Mouse (Mus musculus) intestine, embryonic 14.5 days (tissue): ENCODE results near the gene Zdhhc15. TPM values are rescaled to one million over a fixed set of nuclear protein-coding genes. Genes with fewer than 3 reads are reported as not detected.
"Not testable (repeated sequence)": the region's sequence is repeated elsewhere in the genome, so short reads cannot be mapped to it uniquely, and the experiment has no call there.

Experiments used
- ATAC-seq: fragments of 200-750 bp; cut with Nextera tagmentation; replicated peaks from 2 replicates; pipeline ENCODE4 v1.8.0; 2017; ENCODE audit warnings: low read depth, moderate number of reproducible peaks, moderate TSS enrichment, moderate library complexity; ENCODE audit not compliant: low FRiP score, low TSS enrichment
- DNase-seq: peaks from one replicate; pipeline ENCODE4 v3.0.0-alpha.2; 2018; ENCODE audit warnings: low spot score
- H3K27ac ChIP-seq: fragments of 300-500 bp; sonication (generic); 2 replicates; pipeline ENCODE4 v1.5.1; 2014; ENCODE audit warnings: low read depth, mild to moderate bottlenecking, control low read depth
- H3K27me3 ChIP-seq: fragments of 300-500 bp; sonication (generic); replicated peaks from 2 replicates; pipeline ENCODE4 v1.6.1; 2014; ENCODE audit warnings: low read length, control low read depth; ENCODE audit not compliant: control insufficient read depth, insufficient read depth
- H3K36me3 ChIP-seq: fragments of 300-500 bp; sonication (generic); 2 replicates; pipeline ENCODE4 v1.6.1; 2014; ENCODE audit warnings: low read length, control low read depth; ENCODE audit not compliant: control insufficient read depth, insufficient read depth
- H3K4me1 ChIP-seq: fragments of 300-500 bp; sonication (generic); replicated peaks from 2 replicates; pipeline ENCODE4 v1.6.1; 2014; ENCODE audit warnings: low read length, control low read depth, mixed read lengths; ENCODE audit not compliant: control insufficient read depth, insufficient read depth
- H3K4me2 ChIP-seq: fragments of 300-500 bp; sonication (generic); 2 replicates; pipeline ENCODE4 v1.6.1; 2014; ENCODE audit warnings: low read length
- H3K4me3 ChIP-seq: fragments of 300-500 bp; sonication (generic); 2 replicates; pipeline ENCODE4 v1.5.1; 2014; ENCODE audit warnings: low read depth, low read length, control low read depth, mixed read lengths
- H3K9ac ChIP-seq: fragments of 300-500 bp; sonication (generic); 2 replicates; pipeline ENCODE4 v1.6.1; 2014; ENCODE audit warnings: mild to moderate bottlenecking, low read length
- H3K9me3 ChIP-seq: fragments of 300-500 bp; sonication (generic); 2 replicates; pipeline ENCODE4 v1.6.1; 2016; ENCODE audit warnings: low read length, control low read depth; ENCODE audit not compliant: control insufficient read depth
- WGBS: fragments of 180-500 bp; shearing (Covaris S2); extraction: QIAGEN DNeasy Blood & Tissue Kit; methylation state at CpG from one replicate; pipeline ENCODE4 v1.1.7; 2014; 5-methylcytosine and 5-hydroxymethylcytosine counted together
- polyA plus RNA-seq: library from polyadenylated mRNA; unstranded; fragments of >200 nt; fragmentation: Nextera tagmentation; extraction: Ambion mirVana; gene quantifications from 2 replicates; pipeline ENCODE4 v1.2.1, GENCODE M21; 2014

Gene Zdhhc15
- polyA plus RNA-seq: 11.6 and 12.6 TPM in 2 replicates

DNA sequence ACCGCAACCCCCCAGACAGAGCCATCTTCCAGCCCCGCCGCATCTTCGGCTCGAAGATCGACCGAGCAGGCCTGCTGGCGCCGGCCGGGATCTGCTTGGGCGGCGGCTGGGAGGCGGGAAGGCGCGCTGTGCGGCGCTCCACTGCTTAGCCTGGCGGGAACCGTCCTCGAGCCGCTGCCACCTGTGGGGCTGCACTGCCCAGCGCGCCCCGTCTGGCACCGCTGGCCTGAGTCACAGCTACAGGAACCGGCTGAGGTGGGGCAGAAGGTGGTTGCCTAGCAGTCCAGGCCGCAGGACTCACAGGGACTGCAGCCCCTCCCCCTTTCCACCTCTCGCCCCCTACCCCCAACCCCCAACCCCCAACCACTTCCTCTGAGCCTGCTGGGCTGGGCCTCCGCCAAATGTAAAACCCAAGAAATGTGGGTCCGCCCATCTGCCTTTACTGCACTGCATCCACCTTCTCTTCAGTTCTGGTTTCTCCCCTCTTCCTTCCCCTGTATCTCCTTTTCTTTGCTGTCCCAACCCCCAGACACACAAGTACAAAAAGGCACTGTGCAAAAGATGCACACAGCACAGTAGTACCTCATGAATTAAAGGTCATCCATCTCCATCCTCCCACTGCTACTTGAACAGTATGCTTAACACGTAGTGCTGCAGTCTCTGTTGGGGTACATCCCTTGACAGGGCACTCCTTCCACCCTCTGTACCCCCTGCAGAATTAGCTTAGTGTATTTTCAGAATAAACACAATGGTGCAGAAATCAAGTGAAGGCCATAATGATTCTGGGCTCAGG is at the start of gene Zdhhc15:
Zdhhc15 (minus strand) TSS at position 308 of the 793 bp plus-strand sequence.
- peak; percentile 92 for ATAC-seq

DNA sequence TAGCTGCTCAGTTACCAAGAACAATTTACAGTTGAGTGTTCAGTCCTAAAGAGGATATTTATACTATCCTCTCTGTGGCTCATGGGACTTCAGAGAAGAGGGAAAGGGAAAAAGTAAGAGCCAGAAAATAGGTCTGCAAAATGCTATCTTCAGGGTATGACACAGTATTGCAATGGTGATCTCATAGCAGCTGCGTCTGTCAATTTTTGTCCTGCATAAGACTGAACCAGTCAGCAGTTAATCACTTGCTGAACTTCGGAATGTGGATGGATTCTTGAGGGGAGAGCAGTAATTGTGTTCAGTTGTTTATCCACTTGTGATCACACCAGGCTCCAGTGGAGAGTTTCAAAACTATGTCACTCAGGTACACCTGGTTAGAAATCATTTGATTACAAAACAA is 37.1 kb upstream of the Zdhhc15 start:
- ATAC-seq: no peak
- H3K4me3 ChIP-seq: no peak overlapping the region
- no peaks in the 10 kb centered on the region for H3K27me3 ChIP-seq
- H3K36me3 ChIP-seq: no peaks in the 10 kb centered on the region
- no peaks in the 10 kb centered on the region for H3K9me3 ChIP-seq
- H3K27ac ChIP-seq: no peak overlapping the region
- no peak overlapping the region for H3K9ac ChIP-seq
- no peak overlapping the region for H3K4me2 ChIP-seq
- WGBS: 80% methylated on average over 2 of the region's 2 CpGs
- DNase-seq: no peak
- no peaks in the 10 kb centered on the region for H3K4me1 ChIP-seq

More for the DNA sequence above, at the start of gene Zdhhc15:
- Histone ChIP-seq H3K4me2 (peak within 1 kb of the TSS; percentile 57), H3K9ac (peak within 1 kb of the TSS; percentile 55), H3K27ac (peak within 1 kb of the TSS; percentile 54; the same call in 1 of the 2 replicates), H3K27me3 (no peaks in the 10 kb centered on the region), H3K9me3 (no peaks in the 10 kb centered on the region), H3K4me3 (peak within 1 kb of the TSS; percentile 49), H3K4me1 (no peaks in the 10 kb centered on the region), H3K36me3 (no peaks in the 10 kb centered on the region)
- 8% methylated on average over 28 of the region's 31 CpGs for WGBS
- no peak for DNase-seq

DNA sequence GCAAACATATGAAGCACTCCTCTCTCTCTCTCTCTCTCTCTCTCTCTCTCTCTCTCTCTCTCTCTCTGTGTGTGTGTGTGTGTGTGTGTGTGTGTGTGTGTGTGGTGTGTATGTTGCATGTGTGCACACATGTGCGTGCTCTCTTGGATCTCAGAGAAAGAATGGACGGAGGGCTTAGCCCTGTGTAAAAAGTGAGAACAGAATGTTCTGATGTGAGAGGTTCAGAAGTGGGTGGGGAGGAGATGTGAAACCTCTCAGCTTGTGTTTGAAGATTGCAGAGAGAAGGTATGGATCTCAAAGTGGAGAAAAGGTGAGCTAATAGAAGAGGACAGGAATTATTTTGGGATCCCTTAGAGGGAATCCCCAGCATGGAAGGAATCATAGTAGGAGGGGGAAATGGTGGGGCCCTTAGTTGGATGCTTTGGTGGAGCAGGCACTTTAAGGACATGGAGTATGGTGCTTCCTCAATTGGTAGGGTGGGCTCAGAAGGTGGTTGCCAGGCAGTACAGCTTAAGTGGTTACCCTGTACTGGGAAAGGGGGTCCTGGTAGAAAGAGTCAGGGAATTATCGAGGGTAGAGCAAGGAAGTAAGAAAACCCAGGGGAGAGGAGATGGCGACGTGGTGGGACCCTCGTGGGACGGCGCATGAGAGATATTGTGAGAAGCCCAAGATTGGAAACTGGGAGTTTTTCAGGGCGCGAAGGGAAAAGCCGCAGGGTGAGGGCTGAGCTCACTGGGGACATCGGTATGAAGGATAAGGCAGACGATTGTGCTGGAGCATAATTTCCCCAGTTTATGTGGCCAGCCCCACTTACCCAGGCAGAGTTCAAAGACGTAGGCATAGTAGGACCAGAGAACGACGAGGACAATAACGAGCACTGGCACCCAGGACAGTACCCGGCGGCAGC is 761 bp downstream of the Zdhhc15 start:
- no peaks in the 10 kb centered on the region for H3K36me3 ChIP-seq
- peak overlapping the region; percentile 57 for H3K4me2 ChIP-seq
- H3K4me1 ChIP-seq: no peaks in the 10 kb centered on the region
- DNase-seq (peak; percentile 71), ATAC-seq (no peak; the same call in 1 of the 2 replicates)
- peak overlapping the region; percentile 49 for H3K4me3 ChIP-seq
- no peaks in the 10 kb centered on the region for H3K27me3 ChIP-seq
- H3K9ac ChIP-seq: peak overlapping the region; percentile 55
- H3K9me3 ChIP-seq: no peaks in the 10 kb centered on the region
- H3K27ac ChIP-seq: peak overlapping the region; percentile 54; the same call in 1 of the 2 replicates
- WGBS: 13% methylated on average over 19 of the region's 19 CpGs

- Histone ChIP-seq H3K9ac (no peak overlapping the region), H3K27ac (no peak overlapping the region), H3K4me2 (no peak overlapping the region), H3K4me3 (no peak overlapping the region), H3K4me1 (no peaks in the 10 kb centered on the region), H3K36me3 (no peaks in the 10 kb centered on the region), H3K27me3 (no peaks in the 10 kb centered on the region), H3K9me3 (no peaks in the 10 kb centered on the region)
- WGBS: 91% methylated on average over 1 of the region's 1 CpGs
- ATAC-seq (no peak), DNase-seq (no peak)
These were observed 13.9 kb downstream of the Zdhhc15 start for GRCm38 (mm10) chrX:104656976-104657375.

- H3K27ac ChIP-seq: no peak overlapping the region
- H3K4me1 ChIP-seq: no peaks in the 10 kb centered on the region
- H3K9me3 ChIP-seq: no peaks in the 10 kb centered on the region
- H3K27me3 ChIP-seq: no peaks in the 10 kb centered on the region
- no peaks in the 10 kb centered on the region for H3K36me3 ChIP-seq
- H3K4me3 ChIP-seq: no peak overlapping the region
- no peak for DNase-seq
- 91% methylated on average over 10 of the region's 10 CpGs for WGBS
- no peak overlapping the region for H3K4me2 ChIP-seq
- no peak for ATAC-seq
- H3K9ac ChIP-seq: no peak overlapping the region
These were observed 58.3 kb downstream of the Zdhhc15 start for GRCm38 (mm10) chrX:104612531-104612930.

DNA sequence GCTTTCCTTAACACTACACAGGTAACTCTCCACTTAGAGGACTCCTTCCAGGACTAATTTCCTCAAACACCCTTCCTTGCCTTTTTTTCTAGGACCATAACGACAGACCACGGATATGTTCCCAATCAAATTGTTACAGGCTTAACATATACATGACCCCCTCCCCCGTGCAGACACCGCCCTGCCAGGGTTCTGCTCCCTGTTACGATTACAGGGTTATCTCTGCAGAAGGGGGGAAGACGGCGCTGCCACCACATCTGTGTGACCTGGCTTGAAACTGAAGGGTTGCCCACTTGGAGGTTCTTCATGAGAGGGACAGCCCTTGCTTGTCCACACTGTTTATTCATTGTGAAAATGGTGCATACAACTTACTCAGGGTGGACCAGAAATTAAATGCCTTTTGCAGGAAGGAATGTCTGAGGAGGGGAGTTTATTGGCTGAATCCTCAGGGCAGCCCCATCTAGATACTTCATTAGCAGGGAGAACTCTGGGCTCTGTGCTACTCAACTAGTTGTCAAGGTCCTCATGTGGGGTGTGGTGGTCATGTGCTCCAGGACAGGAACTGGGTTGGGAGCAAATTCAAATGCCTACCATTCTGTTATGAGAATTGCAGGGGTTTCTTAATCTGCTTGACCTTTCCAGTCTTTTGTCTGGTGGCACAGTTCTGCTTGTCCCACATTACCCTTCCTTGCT is 67.0 kb downstream of the Zdhhc15 start:
- not testable (repeated sequence) for H3K27me3 ChIP-seq, H3K36me3 ChIP-seq, ATAC-seq, H3K4me2 ChIP-seq, H3K4me3 ChIP-seq, H3K27ac ChIP-seq, DNase-seq, H3K4me1 ChIP-seq, H3K9ac ChIP-seq, H3K9me3 ChIP-seq
- WGBS: 72% methylated on average over 2 of the region's 7 CpGs

DNA sequence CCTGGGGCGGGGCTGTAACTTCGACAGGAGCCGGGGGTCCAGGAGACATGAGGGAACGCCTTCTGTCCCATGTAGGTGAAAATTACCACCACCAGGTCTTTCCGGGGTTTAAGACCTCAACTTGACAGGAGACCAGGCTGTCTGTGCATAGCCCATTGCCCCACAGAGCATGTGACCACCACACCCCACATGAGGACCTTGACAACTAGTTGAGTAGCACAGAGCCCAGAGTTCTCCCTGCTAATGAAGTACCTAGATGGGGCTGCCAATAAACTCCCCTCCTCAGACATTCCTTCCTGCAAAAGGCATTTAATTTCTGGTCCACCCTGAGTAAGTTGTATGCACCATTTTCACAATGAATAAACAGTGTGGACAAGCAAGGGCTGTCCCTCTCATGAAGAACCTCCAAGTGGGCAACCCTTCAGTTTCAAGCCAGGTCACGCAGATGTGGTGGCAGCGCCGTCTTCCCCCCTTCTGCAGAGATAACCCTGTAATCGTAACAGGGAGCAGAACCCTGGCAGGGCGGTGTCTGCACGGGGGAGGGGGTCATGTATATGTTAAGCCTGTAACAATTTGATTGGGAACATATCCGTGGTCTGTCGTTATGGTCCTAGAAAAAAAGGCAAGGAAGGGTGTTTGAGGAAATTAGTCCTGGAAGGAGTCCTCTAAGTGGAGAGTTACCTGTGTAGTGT is 68.5 kb downstream of the Zdhhc15 start:
- WGBS: 89% methylated on average over 8 of the region's 13 CpGs
- not testable (repeated sequence) for H3K27ac ChIP-seq, ATAC-seq, H3K9ac ChIP-seq, H3K4me2 ChIP-seq, DNase-seq, H3K4me1 ChIP-seq, H3K27me3 ChIP-seq, H3K36me3 ChIP-seq, H3K9me3 ChIP-seq, H3K4me3 ChIP-seq

GRCm38 (mm10) chrX:104573946-104574345 is 96.9 kb downstream of the Zdhhc15 start:
- no peaks in the 10 kb centered on the region for H3K36me3 ChIP-seq
- no peak overlapping the region for H3K9ac ChIP-seq
- H3K4me3 ChIP-seq: no peak overlapping the region
- no peak for DNase-seq
- H3K4me2 ChIP-seq: no peak overlapping the region
- no peaks in the 10 kb centered on the region for H3K9me3 ChIP-seq
- H3K4me1 ChIP-seq: no peaks in the 10 kb centered on the region
- 93% methylated on average over 5 of the region's 5 CpGs for WGBS
- 0 out of 2 replicates have a peak, but pooled peaks cover 3% of the 10 kb centered on the region for H3K27me3 ChIP-seq
- no peak overlapping the region for H3K27ac ChIP-seq
- ATAC-seq: no peak
